Mouse (Mus musculus) MEL (cell line): ENCODE measurements around the gene Arap2. TPM values are rescaled to one million over a fixed set of nuclear protein-coding genes. Genes with fewer than 3 reads are reported as not detected.

Experiments
- DNase-seq: peaks from one replicate; pipeline ENCODE4 v3.0.0; 2011; ENCODE audit warnings: low read depth, low spot score
- H3K27ac ChIP-seq: 2 replicates; pipeline ENCODE4 v1.5.1; 2012; ENCODE audit warnings: low read depth, mild to moderate bottlenecking, control low read depth, low read length, moderate library complexity; ENCODE audit not compliant: control insufficient read depth
- H3K27me3 ChIP-seq, 2 experiments: fragments of 150-350 bp in 1 of 2; sonication (generic) in 1 of 2; 2 replicates each; pipeline ENCODE4 v1.6.1; 2012; ENCODE audit warnings: low read length in 2 of 2, mild to moderate bottlenecking in 2 of 2, improper control_type of control experiment in 1 of 2, moderate library complexity in 1 of 2; ENCODE audit not compliant: insufficient read depth in 2 of 2, control insufficient read depth in 1 of 2
- H3K36me3 ChIP-seq, 2 experiments: 2 replicates each; pipeline ENCODE4 v1.6.1; 2012 to 2014; ENCODE audit warnings: low read length in 2 of 2, improper control_type of control experiment in 1 of 2, inconsistent platforms in 1 of 2, mild to moderate bottlenecking in 1 of 2; ENCODE audit not compliant: insufficient read depth in 2 of 2, control insufficient read depth in 1 of 2
- H3K4me1 ChIP-seq, 2 experiments: fragments of 150-350 bp in 1 of 2; sonication (generic) in 1 of 2; 2 replicates each; pipeline ENCODE4 v1.6.1; 2012; ENCODE audit warnings: low read length in 2 of 2, improper control_type of control experiment in 1 of 2, mild to moderate bottlenecking in 1 of 2; ENCODE audit not compliant: insufficient read depth in 2 of 2, control insufficient read depth in 1 of 2
- H3K4me3 ChIP-seq, 2 experiments: fragments of 150-350 bp in 1 of 2; sonication (generic) in 1 of 2; 2 replicates each; pipeline ENCODE4 v1.5.1; 2012; ENCODE audit warnings: low read depth in 2 of 2, low read length in 2 of 2, mild to moderate bottlenecking in 2 of 2, moderate library complexity in 2 of 2, control low read depth in 1 of 2, improper control_type of control experiment in 1 of 2; ENCODE audit not compliant: control insufficient read depth in 1 of 2, insufficient read depth in 1 of 2
- H3K79me2 ChIP-seq: 2 replicates; pipeline ENCODE4 v1.6.1; 2012; ENCODE audit warnings: mild to moderate bottlenecking, low read length, moderate library complexity; ENCODE audit not compliant: control insufficient read depth, poor library complexity, insufficient read depth
- H3K9ac ChIP-seq: 2 replicates; pipeline ENCODE4 v1.6.1; 2012; ENCODE audit warnings: low read depth, mild to moderate bottlenecking, control low read depth, low read length, moderate library complexity; ENCODE audit not compliant: control insufficient read depth, poor library complexity, severe bottlenecking
- H3K9me3 ChIP-seq: fragments of 150-350 bp; sonication (generic); replicated peaks from 2 replicates; pipeline ENCODE4 v1.6.1; 2012; ENCODE audit warnings: mild to moderate bottlenecking, low read length, improper control_type of control experiment, moderate library complexity; ENCODE audit not compliant: insufficient read depth
- EP300 ChIP-seq, 2 experiments: IDR thresholded peaks; 2 replicates each; pipeline ENCODE4 v1.6.1; 2011; ENCODE audit warnings: improper control_type of control experiment in 2 of 2, low read length in 2 of 2, low read depth in 1 of 2, mild to moderate bottlenecking in 1 of 2
- ETS1 ChIP-seq: IDR thresholded peaks from 2 replicates; pipeline ENCODE4 v1.6.1; 2012; ENCODE audit warnings: low read depth, mild to moderate bottlenecking, inconsistent platforms, low read length, improper control_type of control experiment, moderate library complexity
- GATA1 ChIP-seq: IDR thresholded peaks from 2 replicates; pipeline ENCODE4 v1.6.1; 2011; ENCODE audit warnings: low read depth, low read length, improper control_type of control experiment
- JUND ChIP-seq: IDR thresholded peaks from 2 replicates; pipeline ENCODE4 v1.6.1; 2011; ENCODE audit warnings: low read depth, mild to moderate bottlenecking, improper control_type of control experiment, low read length
- KAT2A ChIP-seq: conservative IDR thresholded peaks from 2 replicates; pipeline ENCODE4 v1.6.1; 2012; ENCODE audit warnings: low read depth, low read length, improper control_type of control experiment, inconsistent platforms
- MAFK ChIP-seq: IDR thresholded peaks from 2 replicates; pipeline ENCODE4 v1.6.1; 2011; ENCODE audit warnings: low read depth, mild to moderate bottlenecking, low read length, improper control_type of control experiment, borderline replicate concordance
- MEF2A ChIP-seq: IDR thresholded peaks from 2 replicates; pipeline ENCODE4 v1.6.1; 2014; ENCODE audit warnings: low read depth, mild to moderate bottlenecking, inconsistent platforms, low read length, improper control_type of control experiment; ENCODE audit not compliant: poor library complexity, insufficient replicate concordance, severe bottlenecking; ENCODE audit errors: extremely low read depth
- NRF1 ChIP-seq: IDR thresholded peaks from 2 replicates; pipeline ENCODE4 v1.6.1; 2014; ENCODE audit warnings: low read depth, mild to moderate bottlenecking, inconsistent platforms, low read length, improper control_type of control experiment, moderate library complexity; ENCODE audit not compliant: poor library complexity, insufficient read depth, severe bottlenecking
- POLR2AphosphoS2 ChIP-seq: IDR thresholded peaks from 2 replicates; pipeline ENCODE4 v1.6.1; 2011; ENCODE audit warnings: low read length, improper control_type of control experiment
- POLR2AphosphoS5 ChIP-seq: IDR thresholded peaks from 2 replicates; pipeline ENCODE4 v1.6.1; 2012; ENCODE audit warnings: low read depth, borderline replicate concordance, mild to moderate bottlenecking, inconsistent platforms, low read length, moderate library complexity, mixed read lengths
- RCOR1 ChIP-seq: IDR thresholded peaks from 2 replicates; pipeline ENCODE4 v1.6.1; 2012; ENCODE audit warnings: low read depth, mild to moderate bottlenecking, inconsistent platforms, low read length, improper control_type of control experiment
- SMC3 ChIP-seq: IDR thresholded peaks from 2 replicates; pipeline ENCODE4 v1.6.1; 2011; ENCODE audit warnings: low read depth, low read length, improper control_type of control experiment
- TAL1 ChIP-seq: IDR thresholded peaks from 2 replicates; pipeline ENCODE4 v1.6.1; 2012; ENCODE audit warnings: mild to moderate bottlenecking, inconsistent platforms, low read length, moderate library complexity, mixed read lengths
- TBP ChIP-seq: IDR thresholded peaks from 2 replicates; pipeline ENCODE4 v1.8.0; 2011; ENCODE audit warnings: low read depth, low read length, improper control_type of control experiment
- TCF12 ChIP-seq: IDR thresholded peaks from 2 replicates; pipeline ENCODE4 v1.6.1; 2014; ENCODE audit warnings: low read depth, mild to moderate bottlenecking, inconsistent platforms, low read length, improper control_type of control experiment, moderate library complexity
- UBTF ChIP-seq: IDR thresholded peaks from 2 replicates; pipeline ENCODE4 v1.6.1; 2012; ENCODE audit warnings: low read depth, mild to moderate bottlenecking, inconsistent platforms, low read length, improper control_type of control experiment, moderate library complexity, borderline replicate concordance; ENCODE audit not compliant: insufficient read depth
- USF2 ChIP-seq, 2 experiments: IDR thresholded peaks; 2 replicates each; pipeline ENCODE4 v1.6.1; 2011 to 2012; ENCODE audit warnings: improper control_type of control experiment in 2 of 2, low read length in 2 of 2, borderline replicate concordance in 1 of 2, inconsistent platforms in 1 of 2, low read depth in 1 of 2, mild to moderate bottlenecking in 1 of 2; ENCODE audit not compliant: insufficient read depth in 1 of 2
- ZC3H11A ChIP-seq: IDR thresholded peaks from 2 replicates; pipeline ENCODE4 v1.6.1; 2012; ENCODE audit warnings: low read depth, mild to moderate bottlenecking, inconsistent platforms, low read length, improper control_type of control experiment
- ZMIZ1 ChIP-seq: IDR thresholded peaks from 2 replicates; pipeline ENCODE4 v1.6.1; 2012; ENCODE audit warnings: low read depth, mild to moderate bottlenecking, inconsistent platforms, low read length, improper control_type of control experiment, moderate library complexity
- ZNF384 ChIP-seq: IDR thresholded peaks from 2 replicates; pipeline ENCODE4 v1.6.1; 2012; ENCODE audit warnings: low read depth, mild to moderate bottlenecking, inconsistent platforms, low read length, improper control_type of control experiment
- polyA plus RNA-seq, 2 experiments: library from polyadenylated mRNA; stranded (reverse) in 1 of 2; unstranded in 1 of 2; fragments of >175 nt in 1 of 2; fragments of >200 nt in 1 of 2; gene quantifications; 2 replicates each; pipeline versions ENCODE4 v1.2.1 to v1.2.4; 2012; ENCODE audit warnings: low replicate concordance in 2 of 2, low read depth in 1 of 2; ENCODE audit not compliant: insufficient read length in 2 of 2, insufficient read depth in 1 of 2, missing spikeins in 1 of 2
- total RNA-seq: library from RNA; depleted of rRNA; stranded (reverse); fragments of 300-350 nt; gene quantifications from 2 replicates; pipeline ENCODE4 v1.2.3, GENCODE M21; 2012

Gene Arap2
- total and polyA plus RNA-seq, 3 experiments, result not detected

DNA sequence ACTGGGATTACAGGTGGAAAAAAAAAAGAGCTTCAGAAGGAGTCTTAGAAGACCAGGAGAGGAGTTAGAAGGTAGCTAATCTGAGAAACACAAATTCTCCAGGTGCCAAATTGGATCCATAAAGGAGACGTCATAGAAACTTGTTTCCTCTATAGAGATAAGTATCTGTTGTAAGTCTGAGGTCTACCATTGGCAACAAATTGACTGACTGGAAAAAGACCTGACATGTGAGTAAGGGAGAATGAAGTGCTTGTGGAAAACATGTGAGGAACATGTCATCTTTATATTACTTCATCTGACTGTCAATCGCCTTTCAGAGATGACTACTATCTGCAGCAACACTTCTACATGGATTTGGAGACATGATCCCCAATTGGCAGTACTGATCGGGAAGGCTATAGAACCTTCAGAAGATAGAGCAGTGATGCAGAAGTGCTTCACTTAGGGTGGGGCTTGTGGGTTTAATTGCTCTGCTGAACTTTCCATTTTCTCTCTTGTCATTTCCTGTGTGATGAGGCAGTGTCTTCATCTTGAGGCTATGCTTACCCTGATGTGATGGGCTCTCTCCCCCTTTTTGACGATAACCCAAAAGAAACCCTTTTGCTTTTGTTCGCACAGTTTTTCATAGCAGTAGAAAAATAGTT, 25.1 kb upstream of the Arap2 start:
- no peaks in the 10 kb centered on the region for H3K36me3 ChIP-seq
- no peak overlapping the region for H3K27ac ChIP-seq
- H3K9me3 ChIP-seq, result no peaks in the 10 kb centered on the region
- TF ChIP-seq MAFK (no peak), EP300 (IDR thresholded peaks at IDR 0.05; ENCODE audit: low read depth in 1 of 2, low read length in 2 of 2) (no peak), TCF12 (no peak), ZMIZ1 (no peak), POLR2AphosphoS5 (no peak), SMC3 (no peak), ZNF384 (no peak), ETS1 (no peak), RCOR1 (no peak), POLR2AphosphoS2 (no peak), ZC3H11A (no peak), KAT2A (no peak), TBP (no peak), UBTF (no peak), JUND (no peak), GATA1 (no peak), TAL1 (no peak), NRF1 (no peak)
- no peak overlapping the region for H3K9ac ChIP-seq
- H3K79me2 ChIP-seq, result no peaks in the 10 kb centered on the region
- H3K27me3 ChIP-seq, result no peaks in the 10 kb centered on the region
- no peak overlapping the region for H3K4me3 ChIP-seq
- H3K4me1 ChIP-seq, result no peaks in the 10 kb centered on the region
- DNase-seq, result no peak

DNA sequence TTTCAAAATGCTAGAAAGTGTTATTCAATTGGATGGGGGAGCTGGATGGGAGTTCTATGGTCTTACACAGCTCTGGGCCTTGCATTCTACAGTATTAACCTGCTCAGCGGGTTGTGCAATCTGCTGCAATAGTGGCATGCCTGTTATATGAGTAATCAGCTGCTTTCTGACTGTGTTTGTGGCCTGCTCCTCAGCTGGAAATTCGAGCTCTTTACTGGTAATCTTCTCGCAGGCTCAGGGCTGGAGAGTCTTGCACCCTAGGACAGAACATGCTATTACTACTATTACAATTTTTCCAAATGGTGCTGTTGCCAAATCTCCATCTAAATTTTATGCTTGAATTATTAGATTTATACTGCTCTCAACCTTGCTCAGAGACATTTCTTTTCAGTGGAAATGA, 20.9 kb upstream of the Arap2 start:
- DNase-seq, result no peak
- Histone ChIP-seq H3K79me2 (no peaks in the 10 kb centered on the region), H3K9me3 (no peaks in the 10 kb centered on the region), H3K27ac (no peak overlapping the region), H3K9ac (no peak overlapping the region), H3K4me3 (no peak overlapping the region), H3K4me1 (no peaks in the 10 kb centered on the region), H3K36me3 (no peaks in the 10 kb centered on the region), H3K27me3 (no peaks in the 10 kb centered on the region)
- TF ChIP-seq USF2 (IDR thresholded peaks at IDR 0.05; ENCODE audit: borderline replicate concordance in 1 of 2, insufficient read depth in 1 of 2, low read depth in 1 of 2, low read length in 2 of 2), result no peak
- no peak for TF ChIP-seq TBP
- TF ChIP-seq MEF2A, result no peak
